Mouse (Mus musculus) hindbrain, embryonic 16.5 days (tissue): ENCODE measurements at regions not wholly inside any gene's neighbourhood (a gene's known extent, or its start where the extent isn't known, plus 50 kb on each side); places are given as distances from the start of the nearest gene placed in this dataset.

ENCODE experiments used
- ATAC-seq: fragments of 200-750 bp; cut with Nextera tagmentation; 2 replicates; pipeline ENCODE4 v1.8.0; 2017; ENCODE audit warnings: moderate TSS enrichment, moderate library complexity
- H3K27ac ChIP-seq: fragments of 300-500 bp; sonication (generic); 2 replicates; pipeline ENCODE4 v1.5.1; 2014; ENCODE audit warnings: low read depth, mild to moderate bottlenecking, control low read depth, low read length, moderate library complexity
- H3K27me3 ChIP-seq: fragments of 300-500 bp; sonication (generic); replicated peaks from 2 replicates; pipeline ENCODE4 v1.6.1; 2014; ENCODE audit warnings: low read length; ENCODE audit not compliant: control insufficient read depth, insufficient read depth
- H3K36me3 ChIP-seq: fragments of 300-500 bp; sonication (generic); 2 replicates; pipeline ENCODE4 v1.6.1; 2014; ENCODE audit warnings: mild to moderate bottlenecking, low read length, moderate library complexity, mixed read lengths; ENCODE audit not compliant: control insufficient read depth, insufficient read depth
- H3K4me1 ChIP-seq: fragments of 300-500 bp; sonication (generic); 2 replicates; pipeline ENCODE4 v1.6.1; 2014; ENCODE audit warnings: low read depth, low read length; ENCODE audit not compliant: control insufficient read depth, insufficient read depth
- H3K4me2 ChIP-seq: fragments of 300-500 bp; sonication (generic); 2 replicates; pipeline ENCODE4 v1.6.1; 2014; ENCODE audit warnings: mild to moderate bottlenecking, low read length, control low read depth, moderate library complexity
- H3K4me3 ChIP-seq: fragments of 300-500 bp; sonication (generic); 2 replicates; pipeline ENCODE4 v1.5.1; 2014; ENCODE audit warnings: mild to moderate bottlenecking, low read length, control low read depth, moderate library complexity
- H3K9ac ChIP-seq: fragments of 300-500 bp; sonication (generic); 2 replicates; pipeline ENCODE4 v1.6.1; 2014; ENCODE audit warnings: low read depth, mild to moderate bottlenecking, control low read depth, low read length, moderate library complexity
- H3K9me3 ChIP-seq: fragments of 300-500 bp; sonication (generic); 2 replicates; pipeline ENCODE4 v1.6.1; 2014; ENCODE audit warnings: mild to moderate bottlenecking, low read length, moderate library complexity; ENCODE audit not compliant: control insufficient read depth
- WGBS: fragments of 180-500 bp; shearing (Covaris S2); extraction: QIAGEN DNeasy Blood & Tissue Kit; methylation state at CpG from one replicate; pipeline ENCODE4 v1.1.7; 2014; 5-methylcytosine and 5-hydroxymethylcytosine counted together

GRCm38 (mm10) chr3:38327286-38327685 is 157.4 kb downstream of the Ankrd50 start:
- no peak overlapping the region for H3K4me2 ChIP-seq
- H3K4me3 ChIP-seq = no peak overlapping the region
- H3K9me3 ChIP-seq = no peaks in the 10 kb centered on the region
- no peaks in the 10 kb centered on the region for H3K4me1 ChIP-seq
- H3K36me3 ChIP-seq = no peaks in the 10 kb centered on the region
- H3K9ac ChIP-seq = no peak overlapping the region
- WGBS = 91% methylated on average over 2 of the region's 2 CpGs
- no peak for ATAC-seq
- no peaks in the 10 kb centered on the region for H3K27me3 ChIP-seq
- H3K27ac ChIP-seq = no peak overlapping the region

GRCm38 (mm10) chr3:38326211-38326610 is 158.4 kb downstream of the Ankrd50 start:
- Histone ChIP-seq H3K4me1 (no peaks in the 10 kb centered on the region), H3K36me3 (no peaks in the 10 kb centered on the region), H3K4me2 (no peak overlapping the region), H3K27me3 (no peaks in the 10 kb centered on the region), H3K9me3 (no peaks in the 10 kb centered on the region), H3K9ac (no peak overlapping the region), H3K27ac (no peak overlapping the region), H3K4me3 (no peak overlapping the region)
- ATAC-seq = no peak

GRCm38 (mm10) chr3:38324663-38325062 is 160.0 kb downstream of the Ankrd50 start:
- Histone ChIP-seq H3K4me3 (no peak overlapping the region), H3K36me3 (no peaks in the 10 kb centered on the region), H3K27me3 (no peaks in the 10 kb centered on the region), H3K9ac (no peak overlapping the region), H3K9me3 (no peaks in the 10 kb centered on the region), H3K27ac (no peak overlapping the region), H3K4me2 (no peak overlapping the region), H3K4me1 (no peaks in the 10 kb centered on the region)
- WGBS = 42% methylated on average over 2 of the region's 2 CpGs
- ATAC-seq = peak; percentile 56

GRCm38 (mm10) chr3:38322426-38322825 is 162.2 kb downstream of the Ankrd50 start:
- no peak overlapping the region for H3K27ac ChIP-seq
- no peaks in the 10 kb centered on the region for H3K9me3 ChIP-seq
- H3K4me2 ChIP-seq = no peak overlapping the region
- 42% methylated on average over 8 of the region's 8 CpGs for WGBS
- no peaks in the 10 kb centered on the region for H3K36me3 ChIP-seq
- no peaks in the 10 kb centered on the region for H3K27me3 ChIP-seq
- no peak for ATAC-seq
- H3K4me1 ChIP-seq = no peaks in the 10 kb centered on the region
- no peak overlapping the region for H3K4me3 ChIP-seq
- H3K9ac ChIP-seq = no peak overlapping the region

GRCm38 (mm10) chr3:38321620-38322019 is 163.0 kb downstream of the Ankrd50 start:
- H3K9me3 ChIP-seq = no peaks in the 10 kb centered on the region
- H3K4me3 ChIP-seq = no peak overlapping the region
- H3K4me2 ChIP-seq = no peak overlapping the region
- 78% methylated on average over 3 of the region's 3 CpGs for WGBS
- no peaks in the 10 kb centered on the region for H3K4me1 ChIP-seq
- ATAC-seq = no peak
- H3K9ac ChIP-seq = no peak overlapping the region
- no peaks in the 10 kb centered on the region for H3K27me3 ChIP-seq
- no peaks in the 10 kb centered on the region for H3K36me3 ChIP-seq
- H3K27ac ChIP-seq = no peak overlapping the region

- WGBS = 78% methylated on average over 6 of the region's 6 CpGs
- Histone ChIP-seq H3K4me2 (no peak overlapping the region), H3K9me3 (no peaks in the 10 kb centered on the region), H3K27me3 (no peaks in the 10 kb centered on the region), H3K36me3 (no peaks in the 10 kb centered on the region), H3K4me1 (no peaks in the 10 kb centered on the region), H3K9ac (no peak overlapping the region), H3K4me3 (no peak overlapping the region), H3K27ac (no peak overlapping the region)
- ATAC-seq = no peak
Measured at GRCm38 (mm10) chr3:38320998-38321397, 163.6 kb downstream of the Ankrd50 start.

GRCm38 (mm10) chr3:38312834-38313233 is 171.8 kb downstream of the Ankrd50 start:
- Histone ChIP-seq H3K4me2 (no peak overlapping the region), H3K36me3 (no peaks in the 10 kb centered on the region), H3K27ac (no peak overlapping the region), H3K27me3 (no peaks in the 10 kb centered on the region), H3K4me1 (no peaks in the 10 kb centered on the region), H3K4me3 (no peak overlapping the region), H3K9me3 (no peaks in the 10 kb centered on the region), H3K9ac (no peak overlapping the region)
- 84% methylated on average over 6 of the region's 6 CpGs for WGBS
- ATAC-seq = no peak

GRCm38 (mm10) chr3:38312121-38312520 is 172.5 kb downstream of the Ankrd50 start:
- Histone ChIP-seq H3K4me3 (no peak overlapping the region), H3K4me2 (no peak overlapping the region), H3K27ac (no peak overlapping the region), H3K9ac (no peak overlapping the region), H3K36me3 (no peaks in the 10 kb centered on the region), H3K9me3 (no peaks in the 10 kb centered on the region), H3K27me3 (no peaks in the 10 kb centered on the region), H3K4me1 (no peaks in the 10 kb centered on the region)
- ATAC-seq = no peak
- 62% methylated on average over 3 of the region's 3 CpGs for WGBS

- H3K4me2 ChIP-seq = no peak overlapping the region
- H3K9me3 ChIP-seq = 0 out of 2 replicates have a peak, but pooled peaks cover 2% of the 10 kb centered on the region
- peak overlapping the region; percentile 9 for H3K27ac ChIP-seq
- no peak overlapping the region for H3K9ac ChIP-seq
- H3K27me3 ChIP-seq = no peaks in the 10 kb centered on the region
- peaks cover 6% of the 10 kb centered on the region; the same call in 1 of the 2 replicates for H3K4me1 ChIP-seq
- H3K36me3 ChIP-seq = no peaks in the 10 kb centered on the region
- ATAC-seq = peak; percentile 56; the same call in 1 of the 2 replicates
- no peak overlapping the region for H3K4me3 ChIP-seq
- 74% methylated on average over 11 of the region's 11 CpGs for WGBS
Measured at GRCm38 (mm10) chr3:38299898-38300751, 184.5 kb downstream of the Ankrd50 start.
